Mouse (Mus musculus) stomach, embryonic 16.5 days (tissue): ENCODE data around the gene Cyp1b1. TPM values are rescaled to one million over a fixed set of nuclear protein-coding genes. Genes with fewer than 3 reads are reported as not detected.
A peak's percentile ranks its signal among the peaks of the same experiment; 100 is the strongest.

Experiments used
- ATAC-seq: fragments of 200-750 bp; cut with Nextera tagmentation; 2 replicates; pipeline ENCODE4 v1.8.0; 2017; ENCODE audit warnings: moderate number of reproducible peaks, moderate TSS enrichment; ENCODE audit not compliant: insufficient read depth, low FRiP score
- H3K27ac ChIP-seq: fragments of 300-500 bp; sonication (generic); 2 replicates; pipeline ENCODE4 v1.5.1; 2014; ENCODE audit warnings: low read length
- H3K27me3 ChIP-seq: fragments of 300-500 bp; sonication (generic); 2 replicates; pipeline ENCODE4 v1.6.1; 2014; ENCODE audit warnings: low read length, control low read depth, mixed read lengths; ENCODE audit not compliant: control insufficient read depth, insufficient read depth
- H3K36me3 ChIP-seq: fragments of 300-500 bp; sonication (generic); 2 replicates; pipeline ENCODE4 v1.6.1; 2014; ENCODE audit warnings: low read length; ENCODE audit not compliant: control insufficient read depth, insufficient read depth
- H3K4me1 ChIP-seq: fragments of 300-500 bp; sonication (generic); 2 replicates; pipeline ENCODE4 v1.6.1; 2014; ENCODE audit warnings: low read length, control low read depth, mixed read lengths; ENCODE audit not compliant: control insufficient read depth, insufficient read depth
- H3K4me2 ChIP-seq: fragments of 300-500 bp; sonication (generic); 2 replicates; pipeline ENCODE4 v1.6.1; 2014; ENCODE audit warnings: low read depth, low read length, mixed read lengths
- H3K4me3 ChIP-seq: fragments of 300-500 bp; sonication (generic); replicated peaks from 2 replicates; pipeline ENCODE4 v1.5.1; 2014; ENCODE audit warnings: mild to moderate bottlenecking, low read length
- H3K9ac ChIP-seq: fragments of 300-500 bp; sonication (generic); 2 replicates; pipeline ENCODE4 v1.6.1; 2014; ENCODE audit warnings: low read length
- H3K9me3 ChIP-seq: fragments of 300-500 bp; sonication (generic); replicated peaks from 2 replicates; pipeline ENCODE4 v1.6.1; 2016; ENCODE audit warnings: low read length, control low read depth; ENCODE audit not compliant: control insufficient read depth
- WGBS: fragments of 180-500 bp; shearing (Covaris S2); extraction: QIAGEN DNeasy Blood & Tissue Kit; methylation state at CpG from one replicate; pipeline ENCODE4 v1.1.7; 2014; 5-methylcytosine and 5-hydroxymethylcytosine counted together
- polyA plus RNA-seq: library from polyadenylated mRNA; unstranded; fragments of >200 nt; fragmentation: Nextera tagmentation; extraction: Ambion mirVana; gene quantifications from 2 replicates; pipeline ENCODE4 v1.2.1, GENCODE M21; 2015

Cyp1b1 gene
- 12.4 and 13.4 TPM in 2 replicates for polyA plus RNA-seq

DNA sequence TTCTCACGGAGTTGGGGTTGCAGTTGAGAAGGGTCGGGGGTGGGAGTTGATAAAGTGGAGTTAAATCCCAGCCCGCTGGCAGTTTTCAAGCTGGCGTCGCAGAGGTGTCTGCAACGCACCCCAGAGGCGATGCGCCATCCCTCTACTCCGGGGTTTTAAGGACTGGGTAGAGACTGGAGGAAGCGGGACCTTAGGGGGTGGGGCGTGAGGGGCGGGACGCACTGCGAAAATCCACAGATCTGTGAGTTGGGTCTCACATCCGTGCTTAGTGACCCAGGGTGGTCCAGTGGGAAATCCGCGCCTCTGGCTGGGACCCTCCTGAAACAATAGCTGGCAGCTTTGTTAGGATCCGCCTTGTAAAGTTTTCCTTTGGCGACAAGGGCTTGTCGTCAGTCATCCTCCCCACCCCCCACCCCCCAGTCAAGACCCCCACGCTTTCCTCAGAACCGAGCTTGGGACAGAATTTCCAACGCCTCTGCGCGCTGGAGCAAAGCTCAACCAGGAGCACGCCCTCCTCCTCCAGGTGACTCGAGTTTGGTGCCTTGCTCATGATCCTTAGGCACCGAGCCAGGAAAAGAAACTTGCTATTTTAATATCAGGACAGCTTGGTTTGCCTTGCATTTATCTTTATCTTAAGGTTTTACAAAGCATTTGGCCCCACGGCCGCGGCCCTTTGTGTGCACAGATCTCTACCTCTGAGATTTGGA is at the start of gene Cyp1b1:
TSS of gene Cyp1b1 (minus strand) at position 131 of the 707 bp plus-strand sequence.
- under 1% methylated on average over 31 of the region's 31 CpGs for WGBS
- peak within 1 kb of the TSS; percentile 63 for H3K4me2 ChIP-seq
- H3K36me3 ChIP-seq = no peaks in the 10 kb centered on the region
- peak; percentile 59; the same call in 1 of the 2 replicates for ATAC-seq
- H3K9me3 ChIP-seq = no peaks in the 10 kb centered on the region
- peak within 1 kb of the TSS; percentile 64 for H3K27ac ChIP-seq
- H3K27me3 ChIP-seq = peaks cover 37% of the 10 kb centered on the region
- H3K4me1 ChIP-seq = peaks cover 25% of the 10 kb centered on the region; the same call in 1 of the 2 replicates
- peak within 1 kb of the TSS; percentile 54 for H3K9ac ChIP-seq
- H3K4me3 ChIP-seq = peak within 1 kb of the TSS; percentile 49

DNA sequence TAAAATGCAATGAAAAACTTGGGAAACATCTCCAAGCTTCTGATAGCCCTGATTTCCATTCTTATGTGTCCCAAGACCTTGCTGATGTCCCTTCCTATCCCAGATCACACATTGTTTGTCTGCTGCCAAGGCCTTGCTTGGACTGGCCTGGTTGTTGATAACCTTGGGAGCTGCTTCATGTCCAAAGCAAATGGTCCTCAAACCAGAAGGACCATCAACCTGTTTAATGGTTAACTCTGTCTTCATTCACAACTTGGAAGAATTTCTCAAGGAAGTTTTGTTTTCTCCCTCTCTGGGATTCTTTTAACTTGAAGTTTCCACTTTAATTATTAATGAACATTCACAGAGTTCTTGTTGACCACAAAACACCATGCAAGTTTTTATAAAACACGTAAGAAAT is 47.0 kb upstream of the Cyp1b1 start:
- H3K27ac ChIP-seq = no peak overlapping the region
- H3K9me3 ChIP-seq = no peaks in the 10 kb centered on the region
- WGBS = 61% methylated on average over 1 of the region's 1 CpGs
- H3K27me3 ChIP-seq = no peaks in the 10 kb centered on the region
- H3K4me3 ChIP-seq = no peak overlapping the region
- no peak overlapping the region for H3K9ac ChIP-seq
- H3K4me2 ChIP-seq = no peak overlapping the region
- no peaks in the 10 kb centered on the region for H3K4me1 ChIP-seq
- ATAC-seq = no peak
- H3K36me3 ChIP-seq = no peaks in the 10 kb centered on the region

GRCm38 (mm10) chr17:79753831-79754230 is 39.0 kb upstream of the Cyp1b1 start:
- no peak for ATAC-seq
- no peaks in the 10 kb centered on the region for H3K36me3 ChIP-seq
- no peaks in the 10 kb centered on the region for H3K27me3 ChIP-seq
- 0 out of 2 replicates have a peak, but pooled peaks cover 6% of the 10 kb centered on the region for H3K4me1 ChIP-seq
- no peak overlapping the region for H3K27ac ChIP-seq
- H3K9ac ChIP-seq = no peak overlapping the region
- H3K9me3 ChIP-seq = no peaks in the 10 kb centered on the region
- 93% methylated on average over 12 of the region's 12 CpGs for WGBS
- H3K4me2 ChIP-seq = no peak overlapping the region
- no peak overlapping the region for H3K4me3 ChIP-seq

DNA sequence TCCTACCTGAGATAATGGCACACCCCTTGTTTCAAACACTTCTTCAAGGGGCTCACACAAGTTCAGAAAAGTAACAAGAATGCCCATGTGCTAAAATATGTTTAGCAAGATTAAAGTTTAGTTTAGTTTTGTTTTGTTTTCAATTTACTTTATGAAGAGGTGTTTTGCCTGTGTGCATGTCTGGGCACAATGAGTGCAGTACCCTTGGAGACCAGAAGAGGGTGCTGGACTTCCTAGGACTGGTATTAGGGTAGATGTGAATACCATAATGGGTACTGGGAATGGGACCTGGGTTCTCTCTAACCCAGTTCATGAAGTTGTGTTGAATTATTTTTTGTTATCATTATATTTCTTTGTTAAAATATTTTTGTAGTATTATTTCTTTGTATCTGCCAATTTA is 38.0 kb upstream of the Cyp1b1 start:
- Histone ChIP-seq H3K4me1 (0 out of 2 replicates have a peak, but pooled peaks cover 6% of the 10 kb centered on the region), H3K27me3 (no peaks in the 10 kb centered on the region), H3K9me3 (no peaks in the 10 kb centered on the region), H3K36me3 (no peaks in the 10 kb centered on the region), H3K9ac (no peak overlapping the region), H3K27ac (no peak overlapping the region), H3K4me2 (no peak overlapping the region), H3K4me3 (no peak overlapping the region)
- no peak for ATAC-seq

DNA sequence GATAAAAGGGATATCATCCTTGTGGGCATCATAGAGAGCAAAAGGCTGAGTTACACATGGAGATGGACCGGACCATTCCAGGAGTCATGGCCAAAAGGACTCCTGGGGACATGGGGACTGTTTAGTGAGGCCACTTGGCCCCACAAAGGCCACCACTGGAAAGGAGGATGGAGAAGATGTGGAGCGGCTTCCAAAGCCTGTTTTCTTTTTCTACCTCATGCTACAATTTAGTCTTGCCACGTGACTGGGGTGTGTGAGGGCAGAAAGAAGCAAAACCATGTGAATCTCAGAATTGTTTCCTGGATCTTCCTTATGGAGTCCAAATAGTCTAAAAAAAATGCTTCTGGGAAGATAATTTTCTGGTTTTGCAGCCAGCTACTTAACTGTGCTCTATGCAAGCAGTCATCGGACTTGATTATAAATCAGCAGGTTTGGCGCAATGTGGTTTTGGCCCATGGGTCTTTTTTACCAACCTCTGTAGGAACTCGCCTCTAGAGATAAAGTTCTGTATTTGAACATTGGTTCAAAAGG is 36.9 kb upstream of the Cyp1b1 start:
- WGBS = 66% methylated on average over 6 of the region's 6 CpGs
- Histone ChIP-seq H3K27me3 (no peaks in the 10 kb centered on the region), H3K9ac (no peak overlapping the region), H3K9me3 (no peaks in the 10 kb centered on the region), H3K4me3 (no peak overlapping the region), H3K36me3 (no peaks in the 10 kb centered on the region), H3K4me2 (no peak overlapping the region), H3K27ac (no peak overlapping the region), H3K4me1 (0 out of 2 replicates have a peak, but pooled peaks cover 6% of the 10 kb centered on the region)
- ATAC-seq = no peak

GRCm38 (mm10) chr17:79749647-79750046 is 34.8 kb upstream of the Cyp1b1 start:
- peaks cover 10% of the 10 kb centered on the region; the same call in 1 of the 2 replicates for H3K4me1 ChIP-seq
- H3K27me3 ChIP-seq = no peaks in the 10 kb centered on the region
- H3K27ac ChIP-seq = no peak overlapping the region
- H3K4me3 ChIP-seq = no peak overlapping the region
- H3K9ac ChIP-seq = no peak overlapping the region
- 90% methylated on average over 1 of the region's 1 CpGs for WGBS
- no peak for ATAC-seq
- no peaks in the 10 kb centered on the region for H3K9me3 ChIP-seq
- no peak overlapping the region for H3K4me2 ChIP-seq
- no peaks in the 10 kb centered on the region for H3K36me3 ChIP-seq

- Histone ChIP-seq H3K4me2 (no peak overlapping the region), H3K27ac (no peak overlapping the region), H3K27me3 (no peaks in the 10 kb centered on the region), H3K36me3 (no peaks in the 10 kb centered on the region), H3K9me3 (no peaks in the 10 kb centered on the region), H3K4me3 (no peak overlapping the region), H3K9ac (no peak overlapping the region), H3K4me1 (peaks cover 10% of the 10 kb centered on the region; the same call in 1 of the 2 replicates)
- no peak for ATAC-seq
- WGBS = 72% methylated on average over 11 of the region's 11 CpGs
Observed at GRCm38 (mm10) chr17:79746954-79747353, 32.1 kb upstream of the Cyp1b1 start.

GRCm38 (mm10) chr17:79746146-79746591 is 31.3 kb upstream of the Cyp1b1 start:
- Histone ChIP-seq H3K4me2 (no peak overlapping the region), H3K36me3 (no peaks in the 10 kb centered on the region), H3K9me3 (no peaks in the 10 kb centered on the region), H3K27me3 (no peaks in the 10 kb centered on the region), H3K4me3 (no peak overlapping the region), H3K4me1 (peaks cover 10% of the 10 kb centered on the region; the same call in 1 of the 2 replicates), H3K27ac (0 out of 2 replicates have a peak overlapping the region, but pooled peaks have one; percentile 46), H3K9ac (no peak overlapping the region)
- peak; percentile 88 for ATAC-seq
- WGBS = 13% methylated on average over 3 of the region's 3 CpGs

DNA sequence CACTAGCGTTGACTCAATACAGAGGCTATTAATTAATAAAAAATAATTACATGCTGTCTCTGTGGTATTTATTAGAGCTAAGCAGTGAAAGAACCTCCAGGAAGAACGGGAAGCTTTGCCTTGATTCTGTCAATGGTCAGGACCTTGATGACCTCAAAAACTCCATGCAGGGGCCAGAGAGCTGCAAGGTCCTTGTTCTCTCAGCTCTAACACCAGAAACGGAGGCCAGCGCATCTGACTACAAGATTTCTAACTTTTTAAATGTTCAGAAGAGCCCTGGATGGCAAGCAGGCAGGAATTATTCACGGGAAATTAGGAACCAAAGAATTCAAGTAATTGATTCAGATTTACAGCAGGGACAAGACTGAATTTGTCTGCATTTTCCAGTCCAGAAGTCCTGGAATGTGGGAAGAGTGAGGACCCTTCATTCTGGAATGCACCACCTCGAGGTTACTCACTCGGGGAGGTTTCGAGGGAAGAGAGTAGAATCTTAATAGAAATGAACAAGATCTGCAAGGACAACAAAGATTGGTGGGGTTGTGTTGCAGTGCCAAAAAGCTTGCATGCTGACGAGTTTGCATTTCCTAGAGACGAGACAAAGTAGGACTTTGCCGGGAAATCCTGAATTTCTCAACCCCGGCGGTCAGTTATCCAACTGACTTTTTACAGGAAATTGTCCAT is 30.3 kb upstream of the Cyp1b1 start:
- H3K27ac ChIP-seq = no peak overlapping the region
- no peaks in the 10 kb centered on the region for H3K27me3 ChIP-seq
- H3K9me3 ChIP-seq = no peaks in the 10 kb centered on the region
- no peak overlapping the region for H3K4me3 ChIP-seq
- peaks cover 9% of the 10 kb centered on the region; the same call in 1 of the 2 replicates for H3K4me1 ChIP-seq
- WGBS = 49% methylated on average over 13 of the region's 13 CpGs
- no peaks in the 10 kb centered on the region for H3K36me3 ChIP-seq
- H3K9ac ChIP-seq = no peak overlapping the region
- no peak overlapping the region for H3K4me2 ChIP-seq
- ATAC-seq = no peak
